Mouse (Mus musculus) heart, embryonic 14.5 days (tissue): ENCODE measurements around the gene Prr5l. TPM values are rescaled to one million over a fixed set of nuclear protein-coding genes. Genes with fewer than 3 reads are reported as not detected.

Experiments used
- ATAC-seq: fragments of 200-750 bp; cut with Nextera tagmentation; 2 replicates; pipeline ENCODE4 v1.8.0; 2017; ENCODE audit warnings: low read depth, moderate TSS enrichment; ENCODE audit not compliant: insufficient number of reproducible peaks, insufficient read depth, low FRiP score
- H3K27ac ChIP-seq, 2 experiments: fragments of 200-500 bp in 1 of 2; fragments of 300-500 bp in 1 of 2; sonication (generic) in 1 of 2; replicated peaks in 1 of 2; 2 replicates each; pipeline ENCODE4 v1.5.1; 2012 to 2014; ENCODE audit warnings: low read depth in 2 of 2, low read length in 2 of 2, control low read depth in 1 of 2, mild to moderate bottlenecking in 1 of 2, mixed read lengths in 1 of 2; ENCODE audit not compliant: control insufficient read depth in 1 of 2, insufficient read depth in 1 of 2
- H3K27me3 ChIP-seq: fragments of 300-500 bp; sonication (generic); 2 replicates; pipeline ENCODE4 v1.6.1; 2014; ENCODE audit warnings: mild to moderate bottlenecking, low read length, control low read depth; ENCODE audit not compliant: control insufficient read depth, insufficient read depth
- H3K36me3 ChIP-seq: fragments of 300-500 bp; sonication (generic); 2 replicates; pipeline ENCODE4 v1.6.1; 2014; ENCODE audit warnings: mild to moderate bottlenecking, control low read depth, low read length, mixed read lengths; ENCODE audit not compliant: control insufficient read depth, insufficient read depth
- H3K4me1 ChIP-seq, 2 experiments: fragments of 200-500 bp in 1 of 2; fragments of 300-500 bp in 1 of 2; sonication (generic) in 1 of 2; 2 replicates each; pipeline ENCODE4 v1.6.1; 2012 to 2014; ENCODE audit warnings: low read length in 2 of 2, control low read depth in 1 of 2, mixed read lengths in 1 of 2; ENCODE audit not compliant: control insufficient read depth in 2 of 2, insufficient read depth in 2 of 2
- H3K4me2 ChIP-seq: fragments of 300-500 bp; sonication (generic); 2 replicates; pipeline ENCODE4 v1.6.1; 2014; ENCODE audit warnings: mild to moderate bottlenecking, low read length
- H3K4me3 ChIP-seq, 2 experiments: fragments of 200-500 bp in 1 of 2; fragments of 300-500 bp in 1 of 2; sonication (generic) in 1 of 2; 2 replicates each; pipeline ENCODE4 v1.5.1; 2012 to 2014; ENCODE audit warnings: low read length in 2 of 2, mild to moderate bottlenecking in 2 of 2, control low read depth in 1 of 2, low read depth in 1 of 2, moderate library complexity in 1 of 2; ENCODE audit not compliant: control insufficient read depth in 1 of 2, insufficient read depth in 1 of 2
- H3K9ac ChIP-seq: fragments of 300-500 bp; sonication (generic); 2 replicates; pipeline ENCODE4 v1.6.1; 2014; ENCODE audit warnings: mild to moderate bottlenecking, low read length
- H3K9me3 ChIP-seq: fragments of 300-500 bp; sonication (generic); 2 replicates; pipeline ENCODE4 v1.6.1; 2016; ENCODE audit warnings: low read length, control low read depth; ENCODE audit not compliant: control insufficient read depth
- WGBS: fragments of 180-500 bp; shearing (Covaris S2); extraction: QIAGEN DNeasy Blood & Tissue Kit; methylation state at CpG from one replicate; pipeline ENCODE4 v1.1.7; 2014; 5-methylcytosine and 5-hydroxymethylcytosine counted together
- polyA plus RNA-seq: library from polyadenylated mRNA; unstranded; fragments of >200 nt; fragmentation: Nextera tagmentation; extraction: Ambion mirVana; gene quantifications from 2 replicates; pipeline ENCODE4 v1.2.1, GENCODE M21; 2014

The Prr5l gene
- polyA plus RNA-seq, 1 experiment from 2014 or later: 7.2 TPM

- Histone ChIP-seq H3K4me2 (no peak overlapping the region), H3K9ac (no peak overlapping the region), H3K27ac (no peak overlapping the region), H3K4me3 (no peak overlapping the region), H3K4me1 (peaks cover 7 to 18% of the 10 kb centered on the region in 2 experiments), H3K27me3 (no peaks in the 10 kb centered on the region), H3K36me3 (no peaks in the 10 kb centered on the region), H3K9me3 (no peaks in the 10 kb centered on the region)
- WGBS: 83% methylated on average over 1 of the region's 1 CpGs
- no peak for ATAC-seq
These were observed 125.0 kb downstream of the Prr5l start for GRCm38 (mm10) chr2:101757806-101758205.

DNA sequence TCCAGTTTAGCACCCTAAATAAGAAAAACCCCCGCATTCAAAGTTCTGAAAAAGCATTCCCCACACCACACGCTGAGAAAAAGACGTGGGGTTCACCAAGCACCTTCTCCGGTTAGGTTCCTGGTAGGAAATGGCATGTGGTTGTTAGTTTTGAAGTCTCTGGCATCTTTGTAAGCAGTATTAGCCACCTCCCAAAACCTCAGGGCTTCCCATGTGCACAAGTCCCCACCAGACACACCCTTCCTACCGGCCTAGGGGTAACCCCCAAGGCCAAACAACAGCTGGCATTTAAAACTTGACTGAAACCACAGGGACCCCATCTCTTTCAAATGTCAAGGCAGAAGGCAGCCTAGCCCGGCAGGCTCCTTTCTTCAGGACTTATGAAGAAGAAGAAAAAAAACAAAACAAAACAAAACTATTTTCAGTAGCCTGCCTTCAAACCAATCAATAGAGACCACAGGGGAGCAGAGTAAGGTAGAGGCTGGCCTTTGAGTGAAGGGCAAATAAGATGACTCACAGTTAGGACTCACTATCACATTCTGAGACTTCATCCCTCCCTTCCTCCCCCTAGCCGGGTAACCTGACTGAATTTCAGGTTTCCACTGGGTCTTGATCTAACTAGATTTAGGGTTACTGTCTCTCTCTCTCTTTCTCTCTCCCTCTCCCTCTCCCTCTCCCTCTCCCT, 126.6 kb downstream of the Prr5l start:
- WGBS: 56% methylated on average over 7 of the region's 7 CpGs
- Histone ChIP-seq H3K4me2 (no peak overlapping the region), H3K27me3 (no peaks in the 10 kb centered on the region), H3K4me1 (peaks cover 11 to 17% of the 10 kb centered on the region in 2 experiments), H3K36me3 (no peaks in the 10 kb centered on the region), H3K9ac (no peak overlapping the region), H3K4me3 (no peak overlapping the region), H3K9me3 (no peaks in the 10 kb centered on the region), H3K27ac (no peak overlapping the region)
- ATAC-seq: no peak

- H3K9me3 ChIP-seq: no peaks in the 10 kb centered on the region
- H3K4me2 ChIP-seq: peak overlapping the region; percentile 54
- H3K36me3 ChIP-seq: no peaks in the 10 kb centered on the region
- no peak for ATAC-seq
- peak overlapping the region in 1 of 2 experiments; percentile 3; a peak in 2 of 4 replicates for H3K4me3 ChIP-seq
- peak overlapping the region; percentile 31 for H3K9ac ChIP-seq
- H3K27me3 ChIP-seq: no peaks in the 10 kb centered on the region
- 7% methylated on average over 11 of the region's 11 CpGs for WGBS
- H3K4me1 ChIP-seq: peaks cover 13 to 25% of the 10 kb centered on the region in 2 experiments
- no peak overlapping the region for H3K27ac ChIP-seq
These were observed 127.8 kb downstream of the Prr5l start for GRCm38 (mm10) chr2:101754939-101755555.

DNA sequence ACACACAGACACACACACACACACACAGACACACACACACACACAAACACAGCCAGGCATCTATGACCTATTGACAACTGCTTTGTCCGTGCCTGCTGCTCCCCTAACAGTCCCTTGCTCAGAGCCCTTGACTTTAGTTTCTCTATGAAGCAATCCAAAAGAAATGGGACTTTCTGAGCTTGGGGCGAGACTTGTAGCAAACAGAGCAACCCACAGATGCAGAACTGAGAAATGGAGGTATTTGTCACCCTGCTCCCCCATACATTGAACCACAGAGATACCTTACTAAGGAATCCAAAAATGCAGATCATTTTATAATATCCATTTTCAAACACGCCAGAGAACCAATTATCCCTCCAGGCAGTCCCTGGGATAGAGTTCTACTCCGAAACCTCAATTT, 128.4 kb downstream of the Prr5l start:
- Histone ChIP-seq H3K4me2 (no peak overlapping the region), H3K36me3 (no peaks in the 10 kb centered on the region), H3K9me3 (no peaks in the 10 kb centered on the region), H3K4me3 (no peak overlapping the region), H3K4me1 (peaks cover 13 to 25% of the 10 kb centered on the region in 2 experiments), H3K27me3 (no peaks in the 10 kb centered on the region), H3K27ac (no peak overlapping the region), H3K9ac (no peak overlapping the region)
- ATAC-seq: no peak
- WGBS: 86% methylated on average over 4 of the region's 4 CpGs

DNA sequence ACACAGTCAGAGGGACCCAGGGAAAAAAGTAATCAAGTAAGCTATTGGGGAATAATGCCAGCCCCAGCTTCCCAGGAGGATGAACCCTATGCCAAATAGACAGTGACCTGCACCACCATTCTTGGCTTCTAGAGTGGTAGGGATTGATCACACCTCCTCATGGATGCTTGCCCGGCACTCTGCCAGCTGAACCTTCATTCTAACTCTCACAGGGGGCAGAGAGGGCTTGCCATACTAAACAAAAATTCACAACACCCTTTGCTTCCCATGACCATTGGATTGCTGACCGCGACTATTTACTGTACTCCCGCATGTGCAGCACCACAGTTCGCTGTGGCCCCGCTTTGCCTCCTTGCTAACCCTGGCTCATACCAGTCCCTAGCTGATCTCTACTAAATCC, 129.8 kb downstream of the Prr5l start:
- no peak overlapping the region for H3K9ac ChIP-seq
- no peaks in the 10 kb centered on the region for H3K9me3 ChIP-seq
- ATAC-seq: no peak
- WGBS: 93% methylated on average over 6 of the region's 6 CpGs
- H3K4me2 ChIP-seq: no peak overlapping the region
- no peak overlapping the region for H3K27ac ChIP-seq
- H3K36me3 ChIP-seq: no peaks in the 10 kb centered on the region
- H3K4me1 ChIP-seq: peaks cover 13 to 25% of the 10 kb centered on the region in 2 experiments
- no peak overlapping the region for H3K4me3 ChIP-seq
- H3K27me3 ChIP-seq: no peaks in the 10 kb centered on the region

DNA sequence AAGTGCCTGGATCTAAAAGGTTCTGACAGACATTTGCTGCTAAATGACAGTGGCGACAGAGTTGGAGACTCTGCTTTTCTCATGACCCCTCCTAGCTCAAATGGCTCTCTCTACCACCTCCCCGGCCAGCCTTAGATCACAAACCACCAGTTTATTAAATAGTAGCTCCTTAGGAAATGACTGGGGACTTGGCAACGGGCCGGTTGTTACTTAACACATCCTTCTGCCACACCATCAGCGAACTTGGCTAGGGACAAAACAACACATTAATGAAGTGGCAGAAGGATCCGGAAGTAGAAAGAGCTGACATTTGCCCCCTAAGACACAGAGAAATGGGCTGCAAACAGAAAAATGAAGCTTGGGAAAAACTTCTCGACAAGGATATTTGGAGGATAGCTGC, 130.4 kb downstream of the Prr5l start:
- WGBS: 78% methylated on average over 7 of the region's 7 CpGs
- H3K9ac ChIP-seq: no peak overlapping the region
- ATAC-seq: no peak
- H3K27ac ChIP-seq: no peak overlapping the region
- H3K4me1 ChIP-seq: peaks cover 13 to 25% of the 10 kb centered on the region in 2 experiments
- H3K4me2 ChIP-seq: no peak overlapping the region
- no peaks in the 10 kb centered on the region for H3K9me3 ChIP-seq
- H3K36me3 ChIP-seq: no peaks in the 10 kb centered on the region
- H3K4me3 ChIP-seq: no peak overlapping the region
- H3K27me3 ChIP-seq: no peaks in the 10 kb centered on the region

DNA sequence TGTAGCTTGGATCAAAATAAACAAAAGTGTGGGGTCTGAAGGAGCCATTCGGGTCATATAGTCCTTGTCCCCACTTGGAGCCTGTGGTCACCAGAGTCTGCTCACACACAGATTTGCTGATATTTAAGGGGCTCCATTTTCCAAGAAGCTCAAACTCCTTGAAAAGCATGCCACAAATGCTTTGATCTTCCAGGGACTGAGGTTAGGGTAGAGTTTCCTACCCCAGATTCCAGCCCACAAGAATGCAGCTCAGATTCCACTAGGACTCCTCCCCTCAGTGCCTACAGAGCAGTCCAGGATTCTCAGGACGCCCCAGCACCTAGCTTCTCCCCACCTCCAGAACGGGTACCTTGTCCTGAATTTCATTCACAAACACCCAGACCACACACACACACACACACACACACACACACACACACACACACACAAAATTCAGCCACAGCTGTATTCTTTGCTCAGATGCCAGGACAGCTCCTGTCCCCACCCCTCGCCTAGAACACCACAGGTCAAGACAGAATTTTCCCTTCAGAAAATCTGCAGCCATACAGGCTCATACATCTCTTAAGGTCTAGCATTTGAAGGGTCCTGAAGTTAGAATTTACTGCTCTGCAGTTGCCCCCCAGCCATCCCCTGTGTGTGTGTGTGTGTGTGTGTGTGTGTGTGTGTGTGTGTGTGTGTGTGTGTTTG, 131.4 kb downstream of the Prr5l start:
- no peak overlapping the region for H3K4me3 ChIP-seq
- WGBS: 16% methylated on average over 4 of the region's 4 CpGs
- H3K9me3 ChIP-seq: no peaks in the 10 kb centered on the region
- peak overlapping the region; percentile 39 to 44; a peak in 3 of 4 replicates for H3K27ac ChIP-seq
- H3K4me2 ChIP-seq: no peak overlapping the region
- no peak overlapping the region for H3K9ac ChIP-seq
- no peaks in the 10 kb centered on the region for H3K36me3 ChIP-seq
- H3K27me3 ChIP-seq: no peaks in the 10 kb centered on the region
- ATAC-seq: 0 out of 2 replicates have a peak, but pooled peaks have one; percentile 31
- peaks cover 14 to 25% of the 10 kb centered on the region in 2 experiments for H3K4me1 ChIP-seq
